ENCODE assay signal across 11 mouse cellular contexts in the genomic region with DNA sequence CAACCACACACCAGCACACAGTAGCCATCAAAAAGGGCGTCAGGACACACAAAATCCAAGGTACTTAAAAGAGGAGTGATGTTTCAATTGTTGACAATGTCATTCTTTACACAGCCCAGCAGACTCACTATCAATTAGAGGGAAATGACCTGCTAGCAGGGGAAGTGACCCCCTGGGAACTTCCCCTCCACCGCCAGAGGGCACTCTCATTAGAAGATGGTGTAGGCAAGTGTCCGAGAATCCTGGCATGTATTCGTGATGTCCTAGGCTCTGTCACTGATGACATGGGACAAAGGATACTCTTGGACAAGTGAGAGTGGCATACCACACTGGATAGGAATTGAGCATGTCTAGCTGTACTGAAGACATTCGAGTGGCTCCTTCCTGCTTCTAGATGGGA.
DNase-seq lines count a peak whose midpoint lies in the region; ATAC-seq and TF ChIP-seq lines count a peak whose summit lies in the region.
"Had no signal": no experiment of that assay in that cellular context is flagged by ENCODE, and none has a peak within 500 bp of the region (broad histone marks: within the 10 kb centered on the region; RNA-seq: fewer than 3 reads in every experiment).

No protein-coding gene starts in this region.

- H3K27me3 ChIP-seq in liver, postnatal 0 days (ENCODE audit: insufficient read depth, low read length), result no peaks in the 10 kb centered on the region
- H3K27me3 ChIP-seq: stomach, embryonic 15.5 days had no signal

- WGBS in liver, postnatal 0 days (ENCODE audit: insufficient replicate concordance), result 68% methylated on average over 5 of the region's 5 CpGs

- no peak for ATAC-seq in liver, postnatal 0 days

- DNase-seq in gastrocnemius, postnatal 14 days, result peak; percentile 10
- DNase-seq in gastrocnemius, postnatal 36 days, result no peak
- DNase-seq in liver, postnatal 0 days, result no peak
- DNase-seq in liver (no peak), NIH3T3 (ENCODE audit: low read depth) (peak; percentile 1)
- peak; percentile 19 for DNase-seq in mesoderm, embryonic 11.5 days (ENCODE audit: low read depth, low spot score)
- DNase-seq in right cerebral cortex, postnatal 10 days (ENCODE audit: low spot score in 2 of 2), result no peak
- no peak for DNase-seq in frontal cortex, postnatal 14 days (ENCODE audit: low spot score in 2 of 2)
- DNase-seq: cerebellum, adult 8-10 months had no signal

- H3K36me3 ChIP-seq in liver, postnatal 0 days (replicated peaks; ENCODE audit: insufficient read depth, low read length), result no peaks in the 10 kb centered on the region
- H3K36me3 ChIP-seq: forebrain, embryonic 10.5 days; stomach, embryonic 15.5 days had no signal

- TF ChIP-seq EP300 in liver, postnatal 0 days (IDR thresholded peaks at IDR 0.05; ENCODE audit: low read depth), result no peak

- intact Hi-C loops in gastrocnemius, postnatal 14 days (cut with DNase I; ENCODE audit: low total_unique reads), result no loop called here
- intact Hi-C loops in gastrocnemius, postnatal 36 days (cut with DNase I), result no loop called here

- H3K4me3 ChIP-seq in liver, postnatal 0 days (ENCODE audit: low read depth, low read length), result no peak overlapping the region
- H3K4me3 ChIP-seq: forebrain, embryonic 10.5 days; stomach, embryonic 15.5 days had no signal

- no peaks in the 10 kb centered on the region for H3K4me1 ChIP-seq in liver, postnatal 0 days (ENCODE audit: insufficient read depth)
- H3K4me1 ChIP-seq: stomach, embryonic 15.5 days had no signal

- H3K9ac ChIP-seq in liver, postnatal 0 days (replicated peaks), result no peak overlapping the region
- H3K9ac ChIP-seq: stomach, embryonic 15.5 days had no signal

- peak; percentile 44 for TF ChIP-seq CTCF in liver, postnatal 0 days (IDR thresholded peaks at IDR 0.05; ENCODE audit: low read depth)

- no peak overlapping the region for H3K27ac ChIP-seq in liver, postnatal 0 days (ENCODE audit: low read depth)
- H3K27ac ChIP-seq: forebrain, embryonic 10.5 days; stomach, embryonic 15.5 days had no signal

- no peaks in the 10 kb centered on the region for H3K9me3 ChIP-seq in liver, postnatal 0 days (ENCODE audit: low read length)
- H3K9me3 ChIP-seq: forebrain, embryonic 10.5 days; stomach, embryonic 15.5 days had no signal

- H3K4me2 ChIP-seq in liver, postnatal 0 days (ENCODE audit: low read depth, low read length), result no peak overlapping the region
- H3K4me2 ChIP-seq: stomach, embryonic 15.5 days had no signal

Comparison
In these comparisons a context has a peak if more than half of its experiments do, and no peak if none do; other contexts are left out.
1. DNase-seq: peak in gastrocnemius, postnatal 14 days (single experiment), NIH3T3 (single experiment) and mesoderm, embryonic 11.5 days (single experiment); none in gastrocnemius, postnatal 36 days (0 of 2), liver, postnatal 0 days (single experiment), liver (single experiment), right cerebral cortex, postnatal 10 days (0 of 2) and frontal cortex, postnatal 14 days (0 of 2).